Mouse (Mus musculus): ENCODE measurements around the gene Pde4b.

- TF ChIP-seq CTCF (IDR thresholded peaks at IDR 0.05; ENCODE audit: borderline replicate concordance, control insufficient read depth, extremely low read depth, insufficient read depth, low read length, poor library complexity) (no peak), POLR2A (IDR thresholded peaks at IDR 0.05; ENCODE audit: control insufficient read depth, extremely low read depth, insufficient read depth, low read length, poor library complexity) (no peak)
Observed at GRCm38 (mm10) chr4:102631624-102632023, 544.3 kb downstream of the Pde4b start.

Data from thymus, adult 2 months (tissue).